Mouse (Mus musculus) hindbrain, embryonic 13.5 days (tissue): ENCODE data around the gene Cyb5b. TPM values are rescaled to one million over a fixed set of nuclear protein-coding genes. Genes with fewer than 3 reads are reported as not detected.

Source experiments
- ATAC-seq: fragments of 200-750 bp; cut with Nextera tagmentation; 2 replicates; pipeline ENCODE4 v1.8.0; 2017; ENCODE audit warnings: moderate TSS enrichment; ENCODE audit not compliant: low FRiP score
- H3K27ac ChIP-seq: fragments of 300-500 bp; sonication (generic); 2 replicates; pipeline ENCODE4 v1.5.1; 2015; ENCODE audit warnings: inconsistent platforms, mild to moderate bottlenecking, moderate library complexity
- H3K27me3 ChIP-seq: fragments of 300-500 bp; sonication (generic); 2 replicates; pipeline ENCODE4 v1.6.1; 2015; ENCODE audit warnings: mild to moderate bottlenecking, inconsistent platforms
- H3K36me3 ChIP-seq: fragments of 300-500 bp; sonication (generic); 2 replicates; pipeline ENCODE4 v1.6.1; 2015; ENCODE audit warnings: mild to moderate bottlenecking, inconsistent platforms
- H3K4me1 ChIP-seq: fragments of 300-500 bp; sonication (generic); replicated peaks from 2 replicates; pipeline ENCODE4 v1.6.1; 2015; ENCODE audit warnings: inconsistent platforms
- H3K4me2 ChIP-seq: fragments of 300-500 bp; sonication (generic); 2 replicates; pipeline ENCODE4 v1.6.1; 2015; ENCODE audit warnings: inconsistent platforms, mild to moderate bottlenecking, moderate library complexity
- H3K4me3 ChIP-seq: fragments of 300-500 bp; sonication (generic); 2 replicates; pipeline ENCODE4 v1.5.1; 2015; ENCODE audit warnings: mild to moderate bottlenecking, inconsistent platforms
- H3K9ac ChIP-seq: fragments of 300-500 bp; sonication (generic); 2 replicates; pipeline ENCODE4 v1.6.1; 2015; ENCODE audit warnings: mild to moderate bottlenecking, inconsistent platforms
- H3K9me3 ChIP-seq: fragments of 300-500 bp; sonication (generic); 2 replicates; pipeline ENCODE4 v1.6.1; 2016; ENCODE audit warnings: inconsistent platforms
- WGBS: fragments of 180-500 bp; shearing (Covaris S2); methylation state at CpG from one replicate; pipeline ENCODE4 v1.1.7; 2015; 5-methylcytosine and 5-hydroxymethylcytosine counted together
- polyA plus RNA-seq: library from polyadenylated mRNA; unstranded; fragments of >200 nt; fragmentation: Nextera tagmentation; extraction: Ambion mirVana; gene quantifications from 2 replicates; pipeline ENCODE4 v1.2.1, GENCODE M21; 2015

The Cyb5b gene
- polyA plus RNA-seq, 1 experiment from 2014 or later = 102 TPM

DNA sequence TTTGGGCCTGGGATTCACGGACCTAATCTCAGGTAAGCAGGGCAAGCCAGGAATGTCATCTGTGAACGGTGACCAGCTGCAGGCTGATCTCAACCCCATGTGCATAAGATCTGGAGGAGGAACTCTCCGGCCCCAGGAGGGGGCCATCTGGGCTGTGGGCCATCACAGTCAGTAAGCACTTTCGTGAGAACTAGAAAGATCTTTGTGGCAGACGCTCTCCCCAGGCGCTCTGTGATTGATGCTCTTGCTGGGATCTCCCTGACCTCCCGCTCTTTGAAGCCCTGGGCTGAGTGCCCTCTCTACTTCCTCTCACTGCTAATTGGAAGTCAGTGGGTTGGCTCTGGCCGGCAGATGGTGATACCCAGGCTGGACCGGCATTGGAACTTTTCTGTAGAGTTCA, 75.7 kb downstream of the Cyb5b start:
- Histone ChIP-seq H3K27ac (no peak overlapping the region), H3K36me3 (no peaks in the 10 kb centered on the region), H3K9ac (no peak overlapping the region), H3K4me2 (no peak overlapping the region), H3K4me1 (0 out of 2 replicates have a peak, but pooled peaks cover 3% of the 10 kb centered on the region), H3K27me3 (no peaks in the 10 kb centered on the region), H3K4me3 (no peak overlapping the region), H3K9me3 (no peaks in the 10 kb centered on the region)
- no peak for ATAC-seq
- 50% methylated on average over 9 of the region's 9 CpGs for WGBS

DNA sequence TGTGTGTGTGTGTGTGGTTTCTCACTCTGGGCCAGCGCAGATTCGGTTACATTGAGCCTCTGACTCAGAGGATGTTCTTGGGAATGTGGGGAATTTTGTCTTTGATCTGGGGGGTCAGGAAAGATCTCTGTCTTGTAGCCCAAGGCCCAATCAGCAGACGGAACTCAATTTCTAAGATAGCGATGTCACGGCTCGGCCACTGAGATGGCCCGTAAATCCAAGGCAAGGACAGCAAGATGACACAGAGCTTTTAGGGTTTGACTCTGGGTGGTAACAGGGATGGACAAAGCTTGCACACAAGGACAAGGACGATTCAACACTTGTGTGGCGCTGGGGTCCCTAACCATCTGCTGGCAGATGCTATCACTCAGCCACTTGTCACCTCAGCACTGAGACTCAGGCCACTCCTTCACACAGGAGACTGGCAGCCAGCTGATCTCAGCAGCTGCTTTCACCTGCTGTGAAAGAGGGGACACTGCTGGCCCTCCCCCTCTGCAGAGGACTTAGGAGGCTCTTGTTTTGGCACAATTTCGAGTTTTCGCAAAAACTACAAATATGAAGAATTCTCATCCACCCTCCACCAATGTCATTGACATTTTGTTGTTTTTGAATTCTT, 76.7 kb downstream of the Cyb5b start:
- Histone ChIP-seq H3K4me2 (no peak overlapping the region), H3K4me1 (0 out of 2 replicates have a peak, but pooled peaks cover 3% of the 10 kb centered on the region), H3K36me3 (no peaks in the 10 kb centered on the region), H3K27me3 (no peaks in the 10 kb centered on the region), H3K27ac (no peak overlapping the region), H3K9ac (no peak overlapping the region), H3K4me3 (no peak overlapping the region), H3K9me3 (no peaks in the 10 kb centered on the region)
- 73% methylated on average over 11 of the region's 11 CpGs for WGBS
- ATAC-seq = no peak

DNA sequence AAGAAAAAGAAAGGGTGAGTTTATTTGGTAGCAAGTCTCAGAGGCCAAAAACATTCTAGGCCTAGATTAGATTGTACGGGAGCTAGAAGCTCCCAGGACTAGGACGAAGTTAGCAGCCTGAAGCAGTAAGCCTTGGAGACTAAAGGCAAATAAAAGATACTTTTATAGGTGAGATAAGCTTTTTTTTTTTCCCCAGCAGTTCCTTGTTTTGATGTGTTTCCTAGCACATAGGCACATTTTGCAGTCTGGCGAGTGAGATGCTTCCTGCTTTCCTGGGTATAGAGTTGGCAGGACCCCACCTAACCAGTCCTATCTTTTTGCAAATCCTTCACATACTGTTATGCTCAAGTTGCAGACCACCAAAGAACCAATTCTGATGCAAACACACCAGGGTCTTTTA, 82.8 kb downstream of the Cyb5b start:
- H3K4me2 ChIP-seq = no peak overlapping the region
- no peak overlapping the region for H3K4me3 ChIP-seq
- H3K9ac ChIP-seq = no peak overlapping the region
- H3K9me3 ChIP-seq = no peaks in the 10 kb centered on the region
- ATAC-seq = no peak
- 92% methylated on average over 3 of the region's 3 CpGs for WGBS
- no peak overlapping the region for H3K27ac ChIP-seq
- no peaks in the 10 kb centered on the region for H3K36me3 ChIP-seq
- no peaks in the 10 kb centered on the region for H3K27me3 ChIP-seq
- no peaks in the 10 kb centered on the region for H3K4me1 ChIP-seq

DNA sequence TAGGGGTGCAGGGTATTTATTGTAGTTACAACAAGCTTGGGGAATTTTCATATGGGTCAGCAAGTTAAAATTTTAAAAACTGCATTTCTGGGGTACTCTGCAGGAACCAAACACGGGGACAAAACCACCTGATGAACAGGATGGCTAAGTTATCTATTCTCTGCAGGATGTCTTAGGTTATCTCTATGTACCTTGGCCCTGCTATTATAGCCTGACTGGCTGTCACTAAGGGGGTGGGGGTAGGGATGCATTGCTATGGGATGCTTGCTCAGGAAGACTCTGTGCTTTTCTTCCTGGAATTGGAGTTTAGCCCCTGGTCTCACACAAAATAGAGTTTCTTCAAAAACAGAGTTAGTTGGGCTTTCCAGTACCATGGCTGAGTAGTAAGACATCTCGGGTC, 83.3 kb downstream of the Cyb5b start:
- Histone ChIP-seq H3K4me3 (no peak overlapping the region), H3K4me1 (no peaks in the 10 kb centered on the region), H3K9ac (no peak overlapping the region), H3K9me3 (no peaks in the 10 kb centered on the region), H3K4me2 (no peak overlapping the region), H3K36me3 (no peaks in the 10 kb centered on the region), H3K27ac (no peak overlapping the region), H3K27me3 (no peaks in the 10 kb centered on the region)
- ATAC-seq = no peak
- WGBS = 80% methylated on average over 2 of the region's 2 CpGs

Other genes with a start within 250 kb of the Cyb5b start
- gene Sntb2, start 214.9 kb upstream of the Cyb5b start, polyA plus RNA-seq = 5.9 and 7.9 TPM in 2 replicates
- 139 and 143 TPM in 2 replicates for gene Vps4a, start 119.4 kb upstream of the Cyb5b start, polyA plus RNA-seq
- 36.8 and 38.5 TPM in 2 replicates for gene Pdf, start 102.0 kb upstream of the Cyb5b start, polyA plus RNA-seq
- gene Cog8, start 94.0 kb upstream of the Cyb5b start, polyA plus RNA-seq = 39.6 and 40.9 TPM in 2 replicates
- 73.7 and 77.6 TPM in 2 replicates for gene Nip7, start 93.8 kb upstream of the Cyb5b start, polyA plus RNA-seq
- not detected in 2 replicates for gene Tmed6, start 85.0 kb upstream of the Cyb5b start, polyA plus RNA-seq
- gene Terf2, start 54.1 kb upstream of the Cyb5b start, polyA plus RNA-seq = 28.3 and 28.8 TPM in 2 replicates
- 14.0 and 14.5 TPM in 2 replicates for gene Nfat5, start 142.8 kb downstream of the Cyb5b start, polyA plus RNA-seq